Mouse (Mus musculus): ENCODE measurements at regions not wholly inside any gene's neighbourhood (a gene's known extent, or its start where the extent isn't known, plus 50 kb on each side); places are given as distances from the start of the nearest gene placed in this dataset.

DNA sequence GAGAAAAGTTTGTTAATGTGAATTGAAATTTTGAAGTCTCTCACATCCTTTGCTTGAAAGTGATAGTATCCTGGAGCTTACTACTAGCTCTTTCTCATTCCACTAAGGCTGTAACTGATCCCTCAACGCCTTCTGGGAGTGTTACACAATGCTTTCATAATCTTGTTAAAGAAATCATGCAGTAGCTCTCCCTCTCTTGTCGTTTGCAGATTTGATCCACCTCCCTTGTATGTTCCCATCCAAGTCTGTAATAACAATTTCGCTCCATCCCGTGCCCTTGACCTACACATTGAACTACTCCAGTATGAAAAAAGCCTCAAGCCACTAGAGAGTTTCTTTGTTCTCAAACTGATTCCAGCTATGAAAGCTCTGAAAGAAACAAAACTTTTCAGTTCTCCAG lies 63.9 kb upstream of the Fibin start:
- H3K36me3 ChIP-seq (ENCODE audit: control insufficient read depth, insufficient read depth, low read length) = no peaks in the 10 kb centered on the region
- DNase-seq (ENCODE audit: extremely low read depth, low read depth, low spot score) = no peak
- no peaks in the 10 kb centered on the region for H3K27me3 ChIP-seq (ENCODE audit: control insufficient read depth, insufficient read depth, low read length)
- no peak overlapping the region for H3K9ac ChIP-seq (ENCODE audit: low read depth, low read length)
- WGBS = 70% methylated on average over 4 of the region's 4 CpGs
- H3K4me3 ChIP-seq (ENCODE audit: insufficient read depth, low read depth, low read length) = no peak overlapping the region
- no peak overlapping the region for H3K27ac ChIP-seq (replicated peaks; ENCODE audit: insufficient read depth, low read depth, low read length)
- no peaks in the 10 kb centered on the region for H3K79me2 ChIP-seq (ENCODE audit: control insufficient read depth, insufficient read depth, low read length)
- TF ChIP-seq CTCF (IDR thresholded peaks at IDR 0.05; ENCODE audit: low read depth, low read length) = no peak
- no peak for TF ChIP-seq POLR2A (IDR thresholded peaks at IDR 0.05; ENCODE audit: extremely low read depth, insufficient read depth, low read length)
- H3K4me1 ChIP-seq (ENCODE audit: control insufficient read depth, insufficient read depth, low read length) = no peaks in the 10 kb centered on the region

DNA sequence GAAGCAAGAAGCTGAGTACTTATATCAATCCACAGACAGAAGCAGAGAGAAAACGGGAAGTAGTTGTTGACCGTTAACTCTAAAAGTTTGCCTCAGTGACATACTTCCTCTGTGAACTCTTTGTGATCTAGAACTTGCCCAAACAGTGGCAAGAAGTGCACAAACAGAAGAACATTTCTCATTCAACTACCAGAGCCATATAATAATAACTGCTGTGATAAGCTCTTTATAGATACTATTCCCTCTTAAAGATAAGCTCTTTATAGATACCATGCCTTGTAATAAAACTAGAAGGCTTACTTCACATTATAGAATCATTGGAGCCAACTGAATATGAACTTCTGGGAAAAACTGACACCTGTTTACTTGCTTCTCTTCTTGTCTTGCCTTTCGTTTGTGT lies 89.7 kb upstream of the Fibin start:
- Histone ChIP-seq H3K79me2 (ENCODE audit: control insufficient read depth, insufficient read depth, low read length) (no peaks in the 10 kb centered on the region), H3K4me1 (ENCODE audit: control insufficient read depth, insufficient read depth, low read length) (no peaks in the 10 kb centered on the region), H3K9ac (ENCODE audit: low read depth, low read length) (no peak overlapping the region), H3K4me3 (ENCODE audit: insufficient read depth, low read depth, low read length) (no peak overlapping the region), H3K27ac (replicated peaks; ENCODE audit: insufficient read depth, low read depth, low read length) (no peak overlapping the region), H3K27me3 (ENCODE audit: control insufficient read depth, insufficient read depth, low read length) (no peaks in the 10 kb centered on the region), H3K36me3 (ENCODE audit: control insufficient read depth, insufficient read depth, low read length) (no peaks in the 10 kb centered on the region)
- DNase-seq (ENCODE audit: extremely low read depth, low read depth, low spot score) = no peak
- WGBS = 76% methylated on average over 3 of the region's 3 CpGs
- TF ChIP-seq CTCF (IDR thresholded peaks at IDR 0.05; ENCODE audit: low read depth, low read length) (no peak), POLR2A (IDR thresholded peaks at IDR 0.05; ENCODE audit: extremely low read depth, insufficient read depth, low read length) (no peak)

- no peak overlapping the region for H3K9ac ChIP-seq (ENCODE audit: low read depth, low read length)
- TF ChIP-seq CTCF (IDR thresholded peaks at IDR 0.05; ENCODE audit: low read depth, low read length) (no peak), POLR2A (IDR thresholded peaks at IDR 0.05; ENCODE audit: extremely low read depth, insufficient read depth, low read length) (no peak)
- H3K4me1 ChIP-seq (ENCODE audit: control insufficient read depth, insufficient read depth, low read length) = no peaks in the 10 kb centered on the region
- H3K27me3 ChIP-seq (ENCODE audit: control insufficient read depth, insufficient read depth, low read length) = no peaks in the 10 kb centered on the region
- H3K27ac ChIP-seq (replicated peaks; ENCODE audit: insufficient read depth, low read depth, low read length) = no peak overlapping the region
- no peak overlapping the region for H3K4me3 ChIP-seq (ENCODE audit: insufficient read depth, low read depth, low read length)
- DNase-seq (ENCODE audit: extremely low read depth, low read depth, low spot score) = no peak
- no peaks in the 10 kb centered on the region for H3K79me2 ChIP-seq (ENCODE audit: control insufficient read depth, insufficient read depth, low read length)
- 72% methylated on average over 3 of the region's 3 CpGs for WGBS
- H3K36me3 ChIP-seq (ENCODE audit: control insufficient read depth, insufficient read depth, low read length) = no peaks in the 10 kb centered on the region
Measured at GRCm38 (mm10) chr2:110472307-110472995, 109.5 kb upstream of the Fibin start.

DNA sequence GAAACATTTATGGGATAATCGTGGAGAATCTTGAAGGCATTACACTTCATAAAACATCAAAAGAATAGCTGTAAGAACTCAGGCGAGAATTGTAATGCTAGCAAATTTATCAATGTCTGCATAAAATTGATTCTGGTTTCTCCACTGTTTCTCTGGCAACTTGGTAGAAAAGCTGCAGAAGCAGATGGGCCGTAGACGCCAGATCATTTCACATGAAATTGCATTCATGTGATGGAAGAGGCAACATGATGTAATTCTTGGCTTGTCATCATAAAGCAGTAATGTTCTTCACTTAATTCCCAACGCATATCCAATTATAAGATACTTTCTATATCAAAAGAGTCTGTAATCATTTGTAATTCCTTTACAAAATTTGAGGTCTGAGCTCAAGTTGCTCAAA lies 113.6 kb upstream of the Fibin start:
- no peaks in the 10 kb centered on the region for H3K27me3 ChIP-seq (ENCODE audit: control insufficient read depth, insufficient read depth, low read length)
- H3K79me2 ChIP-seq (ENCODE audit: control insufficient read depth, insufficient read depth, low read length) = no peaks in the 10 kb centered on the region
- H3K36me3 ChIP-seq (ENCODE audit: control insufficient read depth, insufficient read depth, low read length) = no peaks in the 10 kb centered on the region
- DNase-seq (ENCODE audit: extremely low read depth, low read depth, low spot score) = no peak
- WGBS = 85% methylated on average over 5 of the region's 5 CpGs
- H3K9ac ChIP-seq (ENCODE audit: low read depth, low read length) = no peak overlapping the region
- TF ChIP-seq POLR2A (IDR thresholded peaks at IDR 0.05; ENCODE audit: extremely low read depth, insufficient read depth, low read length) = no peak
- no peak for TF ChIP-seq CTCF (IDR thresholded peaks at IDR 0.05; ENCODE audit: low read depth, low read length)
- H3K4me3 ChIP-seq (ENCODE audit: insufficient read depth, low read depth, low read length) = no peak overlapping the region
- no peaks in the 10 kb centered on the region for H3K4me1 ChIP-seq (ENCODE audit: control insufficient read depth, insufficient read depth, low read length)
- no peak overlapping the region for H3K27ac ChIP-seq (replicated peaks; ENCODE audit: insufficient read depth, low read depth, low read length)

DNA sequence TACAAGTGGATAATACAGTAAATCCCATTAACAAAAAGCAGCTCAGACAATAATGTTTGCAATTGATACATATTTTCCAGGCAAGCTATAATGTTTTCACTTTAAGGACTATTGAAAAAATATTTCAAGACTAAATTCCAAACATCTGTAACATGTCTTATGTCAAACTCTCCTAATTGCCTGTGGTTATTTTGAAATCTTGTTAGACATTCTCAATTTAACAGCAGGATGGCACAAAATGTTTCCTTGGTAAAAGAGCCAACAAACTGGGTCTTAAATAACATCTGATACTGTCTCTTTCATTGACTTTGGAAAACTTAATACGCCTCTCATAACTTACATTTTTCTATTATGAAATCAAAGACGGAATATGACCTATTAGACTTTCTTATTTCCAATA lies 115.8 kb upstream of the Slc5a12 start:
- no peak overlapping the region for H3K27ac ChIP-seq (replicated peaks; ENCODE audit: insufficient read depth, low read depth, low read length)
- no peak overlapping the region for H3K4me3 ChIP-seq (ENCODE audit: insufficient read depth, low read depth, low read length)
- DNase-seq (ENCODE audit: extremely low read depth, low read depth, low spot score) = no peak
- TF ChIP-seq CTCF (IDR thresholded peaks at IDR 0.05; ENCODE audit: low read depth, low read length) (no peak), POLR2A (IDR thresholded peaks at IDR 0.05; ENCODE audit: extremely low read depth, insufficient read depth, low read length) (no peak)
- no peaks in the 10 kb centered on the region for H3K79me2 ChIP-seq (ENCODE audit: control insufficient read depth, insufficient read depth, low read length)
- WGBS = 87% methylated on average over 2 of the region's 2 CpGs
- H3K9ac ChIP-seq (ENCODE audit: low read depth, low read length) = no peak overlapping the region
- no peaks in the 10 kb centered on the region for H3K36me3 ChIP-seq (ENCODE audit: control insufficient read depth, insufficient read depth, low read length)
- no peaks in the 10 kb centered on the region for H3K4me1 ChIP-seq (ENCODE audit: control insufficient read depth, insufficient read depth, low read length)
- no peaks in the 10 kb centered on the region for H3K27me3 ChIP-seq (ENCODE audit: control insufficient read depth, insufficient read depth, low read length)

- Histone ChIP-seq H3K4me1 (ENCODE audit: control insufficient read depth, insufficient read depth, low read length) (no peaks in the 10 kb centered on the region; the same call in 1 of the 2 replicates), H3K27ac (replicated peaks; ENCODE audit: insufficient read depth, low read depth, low read length) (no peak overlapping the region), H3K4me3 (ENCODE audit: insufficient read depth, low read depth, low read length) (no peak overlapping the region), H3K27me3 (ENCODE audit: control insufficient read depth, insufficient read depth, low read length) (no peaks in the 10 kb centered on the region), H3K9ac (ENCODE audit: low read depth, low read length) (no peak overlapping the region), H3K79me2 (ENCODE audit: control insufficient read depth, insufficient read depth, low read length) (no peaks in the 10 kb centered on the region), H3K36me3 (ENCODE audit: control insufficient read depth, insufficient read depth, low read length) (no peaks in the 10 kb centered on the region)
- no peak for TF ChIP-seq POLR2A (IDR thresholded peaks at IDR 0.05; ENCODE audit: extremely low read depth, insufficient read depth, low read length)
- TF ChIP-seq CTCF (IDR thresholded peaks at IDR 0.05; ENCODE audit: low read depth, low read length) = no peak
- 88% methylated on average over 5 of the region's 5 CpGs for WGBS
- no peak for DNase-seq (ENCODE audit: extremely low read depth, low read depth, low spot score)
Measured at GRCm38 (mm10) chr2:110486201-110486600, 110.9 kb upstream of the Slc5a12 start.

Measured in liver, adult 2 months (tissue).